Mouse (Mus musculus) ovary, adult 10 weeks (tissue): Measurements from ENCODE around the gene Usp17lb. TPM values are rescaled to one million over a fixed set of nuclear protein-coding genes. Genes with fewer than 3 reads are reported as not detected.

Experiments
- polyA plus RNA-seq: library from polyadenylated mRNA; stranded (reverse); fragments of 350-450 nt; fragmentation: Illumina TruSeq; extraction: RNeasy Lipid Tissue Mini Kit (QIAGEN cat#74804); gene quantifications from one replicate; pipeline ENCODE4 v1.2.3, GENCODE M21; 2014

The Usp17lb gene
- not detected for polyA plus RNA-seq

GRCm38 (mm10) chr7:104842503-104842902, at the start of gene Usp17lb:
Gene Usp17lb (minus strand): TSS chr7:104842603.

GRCm38 (mm10) chr7:104877731-104878130, 35.3 kb upstream of the Usp17lb start, which contains the start of gene Olfr665:
Gene Olfr665 (plus strand): TSS chr7:104878031.

GRCm38 (mm10) chr7:104856709-104857108, 14.3 kb upstream of the Usp17lb start, which contains the start of gene Usp17la:
Gene Usp17la (plus strand): TSS chr7:104857009.

Other genes starting within 250 kb of the Usp17lb start
- not detected for gene Olfr655, start 240.8 kb downstream of the Usp17lb start, polyA plus RNA-seq
- not detected for gene Olfr656, start 228.6 kb downstream of the Usp17lb start, polyA plus RNA-seq
- not detected for gene Olfr657, start 217.8 kb downstream of the Usp17lb start, polyA plus RNA-seq
- not detected for gene Olfr658, start 195.3 kb downstream of the Usp17lb start, polyA plus RNA-seq
- gene Olfr659, start 175.8 kb downstream of the Usp17lb start, polyA plus RNA-seq: not detected
- gene Olfr661, start 156.1 kb downstream of the Usp17lb start, polyA plus RNA-seq: not detected
- not detected for gene Usp17le, start 65.1 kb downstream of the Usp17lb start, polyA plus RNA-seq
- not detected for gene Usp17la, start 14.4 kb upstream of the Usp17lb start, polyA plus RNA-seq
- gene Olfr665, start 35.4 kb upstream of the Usp17lb start, polyA plus RNA-seq: not detected
- gene Olfr666, start 53.3 kb upstream of the Usp17lb start, polyA plus RNA-seq: not detected
- not detected for gene Olfr667, start 78.9 kb upstream of the Usp17lb start, polyA plus RNA-seq
- not detected for gene Olfr668, start 85.5 kb upstream of the Usp17lb start, polyA plus RNA-seq
- not detected for gene Olfr669, start 91.6 kb upstream of the Usp17lb start, polyA plus RNA-seq
- gene Olfr670, start 120.0 kb upstream of the Usp17lb start, polyA plus RNA-seq: not detected
- gene Olfr671, start 136.5 kb upstream of the Usp17lb start, polyA plus RNA-seq: not detected
- gene Olfr672, start 159.4 kb upstream of the Usp17lb start, polyA plus RNA-seq: not detected
- gene Olfr675, start 185.9 kb upstream of the Usp17lb start, polyA plus RNA-seq: not detected
- gene Olfr676, start 190.1 kb upstream of the Usp17lb start, polyA plus RNA-seq: not detected
- not detected for gene Olfr677, start 208.8 kb upstream of the Usp17lb start, polyA plus RNA-seq
- gene Olfr678, start 221.9 kb upstream of the Usp17lb start, polyA plus RNA-seq: not detected
- gene Olfr679, start 238.6 kb upstream of the Usp17lb start, polyA plus RNA-seq: not detected